Mouse (Mus musculus) neural tube, embryonic 11.5 days (tissue): Measurements from ENCODE around the gene Angptl8. TPM values are rescaled to one million over a fixed set of nuclear protein-coding genes. Genes with fewer than 3 reads are reported as not detected.

Experiments
- ATAC-seq: fragments of 200-750 bp; cut with Nextera tagmentation; 2 replicates; pipeline ENCODE4 v1.8.0; 2017; ENCODE audit warnings: moderate number of reproducible peaks, mild to moderate bottlenecking, moderate TSS enrichment, moderate library complexity; ENCODE audit not compliant: insufficient read depth, low FRiP score, low TSS enrichment
- DNase-seq: peaks from one replicate; pipeline ENCODE4 v3.0.0-alpha.2; 2015; ENCODE audit warnings: low spot score
- H3K27ac ChIP-seq: fragments of 300-500 bp; sonication (generic); 2 replicates; pipeline ENCODE4 v1.5.1; 2014; ENCODE audit warnings: low read depth, mild to moderate bottlenecking, low read length
- H3K27me3 ChIP-seq: fragments of 300-500 bp; sonication (generic); 2 replicates; pipeline ENCODE4 v1.6.1; 2014; ENCODE audit warnings: mild to moderate bottlenecking, low read length, mixed read lengths; ENCODE audit not compliant: control insufficient read depth, insufficient read depth
- H3K36me3 ChIP-seq: fragments of 300-500 bp; sonication (generic); 2 replicates; pipeline ENCODE4 v1.6.1; 2014; ENCODE audit warnings: mild to moderate bottlenecking, low read length, moderate library complexity, mixed read lengths; ENCODE audit not compliant: control insufficient read depth, insufficient read depth
- H3K4me1 ChIP-seq: fragments of 300-500 bp; sonication (generic); 2 replicates; pipeline ENCODE4 v1.6.1; 2014; ENCODE audit warnings: low read length, mixed read lengths; ENCODE audit not compliant: control insufficient read depth, insufficient read depth
- H3K4me2 ChIP-seq: fragments of 300-500 bp; sonication (generic); 2 replicates; pipeline ENCODE4 v1.6.1; 2014; ENCODE audit warnings: low read depth, mild to moderate bottlenecking, moderate library complexity
- H3K4me3 ChIP-seq: fragments of 300-500 bp; sonication (generic); 2 replicates; pipeline ENCODE4 v1.5.1; 2014; ENCODE audit warnings: low read depth, low read length
- H3K9ac ChIP-seq: fragments of 300-500 bp; sonication (generic); 2 replicates; pipeline ENCODE4 v1.6.1; 2014; ENCODE audit warnings: mild to moderate bottlenecking, low read length
- H3K9me3 ChIP-seq: fragments of 300-500 bp; sonication (generic); 2 replicates; pipeline ENCODE4 v1.6.1; 2016; ENCODE audit warnings: low read length; ENCODE audit not compliant: control insufficient read depth
- WGBS: fragments of 180-500 bp; shearing (Covaris S2); extraction: QIAGEN DNeasy Blood & Tissue Kit; methylation state at CpG from one replicate; pipeline ENCODE4 v1.1.7; 2014; 5-methylcytosine and 5-hydroxymethylcytosine counted together
- polyA plus RNA-seq: library from polyadenylated mRNA; unstranded; fragments of >200 nt; fragmentation: Nextera tagmentation; extraction: Ambion mirVana; gene quantifications from 2 replicates; pipeline ENCODE4 v1.2.1, GENCODE M21; 2014

Gene Angptl8
- polyA plus RNA-seq, 1 experiment from 2014 or later: not detected

DNA sequence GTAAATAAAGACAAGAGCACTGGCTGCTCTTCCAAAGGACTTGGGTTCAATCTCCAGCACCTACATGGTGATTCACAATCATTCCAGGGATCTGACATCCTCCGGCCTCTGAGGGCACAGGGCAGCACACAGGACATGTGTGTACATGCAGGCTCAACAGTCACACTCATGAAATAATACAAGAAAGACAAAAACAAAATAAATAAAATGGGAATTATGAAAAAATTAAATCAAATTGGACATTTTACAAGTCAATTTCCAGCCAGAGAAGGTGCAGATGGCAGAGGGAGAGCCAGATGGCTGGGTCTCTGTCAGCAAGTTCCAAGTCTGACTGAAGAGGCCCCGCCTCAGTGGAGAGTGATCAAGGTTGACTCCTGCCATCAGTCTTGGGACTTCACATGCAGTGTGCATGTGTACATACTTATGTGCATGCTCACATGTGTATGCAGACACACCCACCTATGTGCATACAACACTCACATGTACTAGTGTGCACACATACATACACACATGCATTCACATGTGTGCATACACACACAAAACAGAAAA lies 16.1 kb upstream of the Angptl8 start:
- Histone ChIP-seq H3K9me3 (no peaks in the 10 kb centered on the region), H3K9ac (no peak overlapping the region), H3K27me3 (no peaks in the 10 kb centered on the region), H3K4me2 (no peak overlapping the region), H3K27ac (no peak overlapping the region), H3K4me1 (no peaks in the 10 kb centered on the region), H3K36me3 (peaks cover 4% of the 10 kb centered on the region; the same call in 1 of the 2 replicates), H3K4me3 (no peak overlapping the region)
- WGBS: 94% methylated on average over 2 of the region's 2 CpGs
- ATAC-seq: no peak
- no peak for DNase-seq

DNA sequence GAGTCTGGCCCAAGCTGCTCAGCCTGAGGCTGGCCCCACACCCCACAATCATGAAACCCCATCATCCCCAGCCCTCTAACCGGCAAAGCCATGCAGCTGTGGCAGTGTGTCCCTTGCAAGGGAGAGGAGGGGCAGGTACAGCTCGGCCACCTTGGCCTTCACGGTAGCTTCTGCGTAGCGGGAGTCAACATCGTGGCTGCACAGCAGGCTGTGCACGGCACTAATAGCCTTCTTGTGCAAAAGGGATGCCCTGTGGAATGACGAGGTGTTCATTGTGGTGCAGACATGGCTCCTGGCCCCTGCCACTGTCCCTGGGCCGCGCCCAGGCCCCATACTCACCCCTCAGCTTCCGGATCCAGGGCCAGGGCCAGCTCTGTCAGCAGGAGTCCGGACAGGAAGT lies 15.1 kb upstream of the Angptl8 start:
- no peak overlapping the region for H3K4me2 ChIP-seq
- 89% methylated on average over 12 of the region's 12 CpGs for WGBS
- no peak for DNase-seq

DNA sequence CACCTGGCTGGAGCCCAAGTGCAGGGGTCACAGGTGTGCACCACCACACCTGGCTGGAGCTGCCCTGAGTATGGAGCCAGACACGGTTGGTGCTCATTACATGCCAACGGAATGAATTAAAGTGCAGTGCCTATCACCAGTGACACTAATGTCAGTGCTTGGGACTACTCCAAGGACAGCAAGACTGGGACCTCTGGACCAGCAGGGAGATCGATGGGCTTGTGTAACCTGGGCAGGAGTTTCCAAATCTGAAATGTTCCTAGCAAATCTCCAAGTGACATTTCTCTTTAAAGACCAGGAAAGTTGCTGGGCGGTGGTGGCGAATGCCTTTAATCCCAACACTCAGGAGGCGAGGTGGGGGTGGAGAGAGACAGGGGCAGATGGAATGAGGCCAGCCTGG lies 12.6 kb upstream of the Angptl8 start:
- no peak for DNase-seq
- 93% methylated on average over 6 of the region's 6 CpGs for WGBS
- no peak overlapping the region for H3K4me3 ChIP-seq
- H3K27ac ChIP-seq: no peak overlapping the region
- no peak overlapping the region for H3K9ac ChIP-seq
- H3K4me1 ChIP-seq: no peaks in the 10 kb centered on the region
- H3K27me3 ChIP-seq: no peaks in the 10 kb centered on the region
- no peaks in the 10 kb centered on the region for H3K36me3 ChIP-seq
- no peaks in the 10 kb centered on the region for H3K9me3 ChIP-seq
- no peak overlapping the region for H3K4me2 ChIP-seq
- ATAC-seq: no peak

More for the DNA sequence above, 15.1 kb upstream of the Angptl8 start:
- Histone ChIP-seq H3K4me1 (no peaks in the 10 kb centered on the region), H3K4me3 (no peak overlapping the region), H3K27ac (no peak overlapping the region), H3K27me3 (no peaks in the 10 kb centered on the region), H3K9me3 (no peaks in the 10 kb centered on the region), H3K9ac (no peak overlapping the region), H3K36me3 (peaks cover 4% of the 10 kb centered on the region; the same call in 1 of the 2 replicates)
- no peak for ATAC-seq

DNA sequence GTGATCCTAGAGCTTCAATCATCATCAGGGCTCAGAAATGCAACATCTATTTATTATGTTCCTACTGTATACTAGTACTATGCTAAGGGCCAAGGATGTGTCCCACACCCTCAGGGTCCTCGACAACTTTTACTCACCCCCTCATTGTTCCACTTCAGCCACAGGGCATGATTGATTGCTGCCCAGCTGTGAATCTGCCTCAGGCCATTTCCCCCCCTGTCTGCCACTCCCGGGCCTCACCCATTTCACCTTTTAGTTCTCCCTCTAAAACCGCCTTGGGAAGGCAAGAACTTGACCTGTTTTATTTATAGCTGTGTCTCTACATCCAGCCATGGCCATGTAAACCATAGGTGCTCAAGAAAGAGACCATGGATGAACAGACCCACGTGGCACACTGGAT lies 11.4 kb upstream of the Angptl8 start:
- Histone ChIP-seq H3K27me3 (no peaks in the 10 kb centered on the region), H3K9ac (no peak overlapping the region), H3K4me3 (no peak overlapping the region), H3K9me3 (no peaks in the 10 kb centered on the region), H3K36me3 (no peaks in the 10 kb centered on the region), H3K27ac (no peak overlapping the region), H3K4me1 (no peaks in the 10 kb centered on the region), H3K4me2 (no peak overlapping the region)
- DNase-seq (no peak), ATAC-seq (no peak)
- 46% methylated on average over 4 of the region's 4 CpGs for WGBS

DNA sequence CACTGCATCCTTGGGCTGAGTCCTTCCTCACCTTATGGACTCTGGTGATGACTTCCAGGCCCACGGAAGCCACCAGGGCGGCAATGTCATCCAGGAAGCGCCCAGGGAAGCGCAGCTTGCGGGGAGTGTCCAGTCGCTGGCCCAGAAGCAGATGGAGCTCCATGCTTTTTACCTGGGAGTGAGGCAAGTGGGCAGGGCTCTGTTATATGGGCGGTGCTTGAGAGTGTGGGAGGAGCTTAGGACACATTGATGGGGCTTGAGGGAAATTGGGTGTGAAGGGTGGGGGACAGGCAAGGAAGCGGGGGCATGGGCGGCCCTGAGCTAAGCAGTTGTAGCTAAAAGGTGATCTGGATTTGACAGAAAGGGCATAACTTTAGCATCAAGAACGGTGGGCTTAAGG lies 10.9 kb upstream of the Angptl8 start:
- Histone ChIP-seq H3K9ac (no peak overlapping the region), H3K36me3 (no peaks in the 10 kb centered on the region), H3K9me3 (no peaks in the 10 kb centered on the region), H3K27ac (no peak overlapping the region), H3K4me1 (no peaks in the 10 kb centered on the region), H3K4me3 (no peak overlapping the region), H3K4me2 (no peak overlapping the region), H3K27me3 (no peaks in the 10 kb centered on the region)
- no peak for DNase-seq
- no peak for ATAC-seq
- WGBS: 66% methylated on average over 10 of the region's 10 CpGs

DNA sequence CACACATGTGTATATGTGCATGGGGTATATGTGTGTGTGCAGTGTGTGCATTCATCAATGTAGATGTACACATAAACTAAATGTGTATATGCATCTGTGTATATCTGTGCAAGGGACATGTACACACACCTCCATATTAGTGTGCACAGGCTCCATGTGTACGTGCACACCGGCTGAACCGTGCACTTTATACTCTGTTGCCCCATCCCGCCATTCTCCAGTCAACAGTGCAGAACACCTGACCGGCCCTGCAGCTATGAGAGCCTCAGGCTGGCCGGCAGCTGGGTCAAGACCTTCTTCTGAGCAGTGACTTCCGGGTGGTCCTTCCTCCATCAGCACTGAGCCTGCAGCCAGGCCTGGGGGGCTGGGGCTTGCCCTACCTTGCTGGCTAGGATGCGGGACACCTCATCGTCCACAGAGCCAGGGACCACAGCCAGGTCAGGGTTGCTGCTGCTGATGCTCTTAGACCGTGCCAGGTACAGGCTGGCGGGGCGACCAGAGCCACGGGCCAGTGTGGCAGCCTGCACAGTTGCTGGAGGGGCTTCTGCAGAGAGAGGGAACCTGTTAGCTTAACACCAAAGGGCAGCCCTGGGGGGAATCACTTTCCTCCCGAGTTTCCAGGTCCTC lies 5.4 kb upstream of the Angptl8 start:
- no peak overlapping the region for H3K27ac ChIP-seq
- 92% methylated on average over 14 of the region's 14 CpGs for WGBS
- peaks cover 2% of the 10 kb centered on the region for H3K36me3 ChIP-seq
- DNase-seq (no peak), ATAC-seq (no peak)
- no peak overlapping the region for H3K4me3 ChIP-seq
- no peak overlapping the region for H3K9ac ChIP-seq
- no peaks in the 10 kb centered on the region for H3K27me3 ChIP-seq
- no peaks in the 10 kb centered on the region for H3K4me1 ChIP-seq
- H3K9me3 ChIP-seq: no peaks in the 10 kb centered on the region
- no peak overlapping the region for H3K4me2 ChIP-seq

DNA sequence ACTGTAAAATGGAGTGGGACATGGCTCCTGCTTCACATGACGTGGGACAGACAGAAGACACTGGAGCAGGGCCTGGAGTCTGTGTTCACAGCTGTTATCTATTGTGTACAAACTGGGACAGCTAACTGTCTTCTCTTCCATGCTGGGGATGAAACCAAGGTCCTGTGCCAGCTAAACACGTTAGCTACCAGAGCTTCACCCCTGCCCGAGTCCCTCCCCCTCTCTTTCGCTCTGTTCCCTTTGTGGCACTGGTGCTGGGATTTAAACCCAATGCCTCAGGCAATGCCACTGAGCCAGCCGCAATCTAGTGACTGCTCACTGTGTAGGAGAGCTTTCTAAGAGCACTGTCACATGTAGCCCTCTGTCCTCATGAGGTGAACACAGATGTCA lies 4.9 kb upstream of the Angptl8 start:
- Histone ChIP-seq H3K27me3 (no peaks in the 10 kb centered on the region), H3K4me3 (no peak overlapping the region), H3K9ac (no peak overlapping the region), H3K4me1 (no peaks in the 10 kb centered on the region), H3K9me3 (no peaks in the 10 kb centered on the region), H3K27ac (no peak overlapping the region), H3K4me2 (no peak overlapping the region), H3K36me3 (peaks cover 2% of the 10 kb centered on the region)
- ATAC-seq (no peak), DNase-seq (no peak)
- 84% methylated on average over 5 of the region's 5 CpGs for WGBS

DNA sequence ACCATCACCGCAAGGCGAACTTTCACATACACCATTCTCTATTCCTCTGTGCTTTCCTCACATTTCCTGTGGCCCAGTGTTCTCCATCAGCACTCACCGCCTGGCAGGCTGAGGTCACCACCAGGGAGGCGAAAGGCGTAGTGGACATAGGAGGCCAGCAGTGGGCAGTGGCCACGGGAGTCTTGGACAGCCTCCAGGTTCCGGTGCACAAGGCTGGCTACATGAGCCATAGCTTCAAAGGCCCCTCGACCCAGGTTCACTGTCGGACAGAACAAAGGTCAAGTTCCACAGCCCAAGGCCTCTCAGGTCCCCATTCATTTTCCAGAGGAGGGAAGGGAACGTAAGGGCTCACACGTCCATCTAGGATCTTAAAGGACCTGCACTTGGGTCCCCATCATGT lies 4.4 kb upstream of the Angptl8 start:
- Histone ChIP-seq H3K27me3 (no peaks in the 10 kb centered on the region), H3K4me3 (no peak overlapping the region), H3K9me3 (no peaks in the 10 kb centered on the region), H3K27ac (no peak overlapping the region), H3K4me2 (no peak overlapping the region), H3K36me3 (peaks cover 2% of the 10 kb centered on the region), H3K4me1 (no peaks in the 10 kb centered on the region), H3K9ac (no peak overlapping the region)
- WGBS: 88% methylated on average over 11 of the region's 11 CpGs
- ATAC-seq (no peak), DNase-seq (no peak)

DNA sequence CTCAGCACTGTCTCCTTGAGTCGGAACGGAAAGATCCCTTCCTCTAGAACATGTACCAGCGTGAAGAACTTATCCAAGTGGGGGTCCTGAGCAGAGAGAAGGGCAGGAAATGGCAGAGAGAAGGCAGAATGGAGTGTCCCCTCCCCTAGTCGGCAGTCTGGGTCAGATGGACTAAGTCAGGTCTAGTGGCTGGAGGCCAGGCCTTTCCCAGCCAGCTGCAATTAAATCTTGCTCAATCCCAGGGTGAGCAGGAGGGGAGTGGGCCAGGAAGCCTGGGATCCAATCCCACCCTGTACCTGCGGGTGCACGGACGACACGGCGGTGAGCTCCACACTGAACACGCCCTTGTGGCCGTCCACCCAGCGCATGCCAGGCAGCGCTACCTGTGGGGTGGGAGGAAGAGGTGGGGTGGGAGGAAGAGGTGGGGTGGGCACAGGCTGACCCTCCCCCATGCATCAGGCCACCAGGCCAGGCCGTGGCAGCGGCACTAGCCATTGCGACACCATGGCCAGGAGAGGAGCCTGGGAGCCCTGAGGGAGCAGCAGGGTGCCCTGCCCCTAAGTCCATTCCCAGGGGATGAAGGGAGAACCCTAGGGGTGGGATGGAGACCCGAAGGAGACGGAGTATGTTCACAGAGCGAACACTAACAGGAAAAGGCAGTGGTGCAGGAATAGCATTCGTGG lies 3.6 kb upstream of the Angptl8 start:
- Histone ChIP-seq H3K4me3 (no peak overlapping the region), H3K9me3 (no peaks in the 10 kb centered on the region), H3K4me1 (no peaks in the 10 kb centered on the region), H3K27me3 (no peaks in the 10 kb centered on the region), H3K36me3 (peaks cover 2% of the 10 kb centered on the region), H3K4me2 (no peak overlapping the region), H3K27ac (no peak overlapping the region), H3K9ac (no peak overlapping the region)
- 88% methylated on average over 19 of the region's 20 CpGs for WGBS
- DNase-seq (no peak), ATAC-seq (no peak)
